In the genomic region with DNA sequence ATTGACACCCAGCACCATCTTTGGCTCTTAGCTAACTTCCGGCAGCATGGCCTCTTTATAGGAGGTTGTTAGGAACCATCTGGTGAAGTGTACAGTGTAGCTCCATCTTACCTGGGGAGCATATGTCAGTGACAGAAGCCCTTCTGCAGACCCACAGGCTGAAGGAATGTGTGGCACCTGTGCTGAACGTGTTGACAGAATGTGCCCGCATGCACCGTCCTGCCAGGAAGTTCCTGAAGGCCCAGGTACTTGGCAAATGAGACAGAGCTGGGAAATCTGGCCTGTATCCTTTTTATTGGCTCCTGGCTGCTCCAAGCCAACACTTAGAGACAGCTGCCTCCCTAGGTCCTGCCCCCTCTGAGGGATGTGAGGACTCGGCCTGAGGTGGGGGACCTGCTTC, we compare ENCODE assay signal across 42 mouse cellular contexts. TPM values are rescaled to one million over a fixed set of nuclear protein-coding genes. Genes with fewer than 3 reads are reported as not detected.
"Had no signal": no experiment of that assay in that cellular context is flagged by ENCODE, and none has a peak within 500 bp of the region (broad histone marks: within the 10 kb centered on the region; RNA-seq: fewer than 3 reads in every experiment).

No protein-coding gene starts in this region.

- H3K9me3 ChIP-seq: heart, embryonic 13.5 days; heart, embryonic 15.5 days; hindbrain, embryonic 15.5 days; kidney, embryonic 15.5 days; limb, embryonic 13.5 days; limb, embryonic 15.5 days; liver, embryonic 12.5 days had no signal

- H3K27ac ChIP-seq: gastrocnemius, adult 2 months; heart, adult 2 months; heart, embryonic 13.5 days; heart, embryonic 15.5 days; hindbrain, embryonic 15.5 days; hindbrain, postnatal 0 days; kidney, embryonic 15.5 days; kidney, postnatal 0 days; limb, embryonic 13.5 days; limb, embryonic 15.5 days; liver, embryonic 12.5 days; liver, embryonic 14.5 days had no signal

- ATAC-seq: hindbrain, postnatal 0 days; intestine, embryonic 16.5 days; liver, embryonic 12.5 days had no signal

- H3K9ac ChIP-seq: heart, embryonic 13.5 days; heart, embryonic 15.5 days; hindbrain, embryonic 15.5 days; kidney, embryonic 15.5 days; limb, embryonic 13.5 days; limb, embryonic 15.5 days; liver, embryonic 12.5 days; liver, embryonic 14.5 days had no signal

- H3K27me3 ChIP-seq: heart, embryonic 13.5 days; heart, embryonic 15.5 days; hindbrain, embryonic 15.5 days; kidney, embryonic 15.5 days; limb, embryonic 13.5 days; limb, embryonic 15.5 days; liver, embryonic 12.5 days had no signal

- DNase-seq: gastrocnemius, postnatal 14 days; gastrocnemius, postnatal 36 days; heart, adult 11 months; heart, postnatal 14 days; heart, postnatal 36 days; kidney, adult 11 months; kidney, adult 2 months; kidney, adult 9 months; kidney, postnatal 14 days; kidney, postnatal 36 days; layer of hippocampus, adult 9-11 months; layer of hippocampus, postnatal 36 days; left cerebral cortex, postnatal 4 days had no signal

- H3K4me2 ChIP-seq: heart, embryonic 11.5 days; heart, embryonic 13.5 days; heart, embryonic 15.5 days; hindbrain, embryonic 15.5 days; kidney, embryonic 15.5 days; limb, embryonic 13.5 days; limb, embryonic 15.5 days; liver, embryonic 12.5 days had no signal

- H3K4me3 ChIP-seq: gastrocnemius, adult 2 months; heart, adult 2 months; heart, embryonic 13.5 days; heart, embryonic 15.5 days; hindbrain, embryonic 15.5 days; kidney, embryonic 15.5 days; limb, embryonic 13.5 days; limb, embryonic 15.5 days; liver, embryonic 12.5 days had no signal

RNA-seq across cellular contexts. Expression of a gene that starts 4.6 kb away (rescaled TPM):
- total RNA-seq: gastrocnemius, adult 2 months; gastrocnemius, postnatal 14 days; gastrocnemius, postnatal 36 days; heart, adult 2 months; heart, postnatal 14 days; heart, postnatal 36 days; layer of hippocampus, postnatal 36 days had no signal
- polyA plus RNA-seq: gonadal fat pad, adult 2 months; heart, adult 2 months; heart, embryonic 11.5 days; heart, embryonic 13.5 days; heart, embryonic 15.5 days; heart, postnatal 0 days; hindbrain, embryonic 11.5 days; hindbrain, embryonic 15.5 days; hindbrain, postnatal 0 days; intestine, embryonic 14.5 days; intestine, embryonic 16.5 days; kidney, adult 2 months; kidney, embryonic 15.5 days; large intestine, adult 2 months; limb, embryonic 11.5 days; limb, embryonic 13.5 days; limb, embryonic 15.5 days; liver, adult 2 months; liver, embryonic 12.5 days; liver, embryonic 14.5 days had no signal

RNA-seq across cellular contexts. Expression of a gene that starts 13.1 kb away (rescaled TPM):
- total RNA-seq: gastrocnemius, adult 2 months; gastrocnemius, postnatal 14 days; gastrocnemius, postnatal 36 days; heart, adult 2 months; heart, postnatal 14 days; heart, postnatal 36 days; hematopoietic stem cell, adult 5-6 weeks; layer of hippocampus, adult 18-20 months; layer of hippocampus, adult 8-10 months; layer of hippocampus, postnatal 14 days; layer of hippocampus, postnatal 36 days; left cerebral cortex, adult 18-20 months; left cerebral cortex, postnatal 10 days; left cerebral cortex, postnatal 25 days; left cerebral cortex, postnatal 4 days; liver, adult 2 months had no signal
- polyA plus RNA-seq: heart, embryonic 11.5 days; heart, embryonic 15.5 days; heart, postnatal 0 days; hindbrain, embryonic 11.5 days; hindbrain, embryonic 15.5 days; intestine, embryonic 14.5 days; intestine, embryonic 16.5 days; kidney, embryonic 15.5 days; kidney, postnatal 0 days; large intestine, adult 2 months; limb, embryonic 11.5 days; limb, embryonic 13.5 days; limb, embryonic 15.5 days; liver, adult 2 months; liver, embryonic 14.5 days had no signal

RNA-seq across cellular contexts. Expression of a gene that starts 15.4 kb away (rescaled TPM):
- total RNA-seq: gastrocnemius, adult 2 months; gastrocnemius, postnatal 14 days; gastrocnemius, postnatal 36 days; hematopoietic stem cell, adult 5-6 weeks; hindbrain, postnatal 0 days; layer of hippocampus, adult 18-20 months; layer of hippocampus, adult 8-10 months; layer of hippocampus, postnatal 14 days; layer of hippocampus, postnatal 36 days; left cerebral cortex, adult 18-20 months; left cerebral cortex, adult 8-10 months; left cerebral cortex, postnatal 10 days; left cerebral cortex, postnatal 25 days; left cerebral cortex, postnatal 4 days had no signal
- polyA plus RNA-seq: heart, embryonic 11.5 days; heart, embryonic 13.5 days; heart, embryonic 15.5 days; hindbrain, embryonic 11.5 days; hindbrain, embryonic 15.5 days; hindbrain, postnatal 0 days; intestine, embryonic 14.5 days; intestine, embryonic 16.5 days; kidney, embryonic 15.5 days; kidney, postnatal 0 days; large intestine, adult 2 months; limb, embryonic 11.5 days; limb, embryonic 13.5 days; limb, embryonic 15.5 days; liver, embryonic 12.5 days; liver, embryonic 14.5 days had no signal
